Mouse (Mus musculus): ENCODE data around the gene Snx7.

Gene Snx7

GRCm38 (mm10) chr3:117868637-117869323, at the start of gene Snx7:
TSS of gene Snx7 (minus strand) at chr3:117868936.
- peak; percentile 56 for DNase-seq (ENCODE audit: low read depth, low spot score)

GRCm38 (mm10) chr3:117915420-117915819, 46.7 kb upstream of the Snx7 start:
- DNase-seq (ENCODE audit: low read depth, low spot score) = no peak

GRCm38 (mm10) chr3:117893736-117894135, 25.0 kb upstream of the Snx7 start:
- no peak for DNase-seq (ENCODE audit: low read depth, low spot score)

GRCm38 (mm10) chr3:117875450-117875849, 6.7 kb upstream of the Snx7 start:
- no peak for DNase-seq (ENCODE audit: low read depth, low spot score)

GRCm38 (mm10) chr3:117873209-117873863, 4.6 kb upstream of the Snx7 start:
- DNase-seq (ENCODE audit: low read depth, low spot score) = no peak

- no peak for DNase-seq (ENCODE audit: low read depth, low spot score)
Observed at GRCm38 (mm10) chr3:117869324-117869715, 584 bp upstream of the Snx7 start.

- no peak for DNase-seq (ENCODE audit: low read depth, low spot score)
Observed at GRCm38 (mm10) chr3:117868091-117868490, 645 bp downstream of the Snx7 start.

GRCm38 (mm10) chr3:117866696-117867407, 1.9 kb downstream of the Snx7 start:
- DNase-seq (ENCODE audit: low read depth, low spot score) = no peak

- no peak for DNase-seq (ENCODE audit: low read depth, low spot score)
Observed at GRCm38 (mm10) chr3:117865621-117866020, 3.1 kb downstream of the Snx7 start.

GRCm38 (mm10) chr3:117862951-117863350, 5.8 kb downstream of the Snx7 start:
- no peak for DNase-seq (ENCODE audit: low read depth, low spot score)

- peak; percentile 15 for DNase-seq (ENCODE audit: low read depth, low spot score)
Observed at GRCm38 (mm10) chr3:117861977-117862434, 6.7 kb downstream of the Snx7 start.

GRCm38 (mm10) chr3:117858996-117859395, 9.7 kb downstream of the Snx7 start:
- DNase-seq (ENCODE audit: low read depth, low spot score) = no peak

- DNase-seq (ENCODE audit: low read depth, low spot score) = no peak
Observed at GRCm38 (mm10) chr3:117853729-117854128, 15.0 kb downstream of the Snx7 start.

GRCm38 (mm10) chr3:117852054-117852361, 16.7 kb downstream of the Snx7 start:
- no peak for DNase-seq (ENCODE audit: low read depth, low spot score)

GRCm38 (mm10) chr3:117851278-117852053, 17.3 kb downstream of the Snx7 start:
- DNase-seq (ENCODE audit: low read depth, low spot score) = no peak

- DNase-seq (ENCODE audit: low read depth, low spot score) = no peak
Observed at GRCm38 (mm10) chr3:117848866-117849265, 19.9 kb downstream of the Snx7 start.

GRCm38 (mm10) chr3:117842658-117843057, 26.1 kb downstream of the Snx7 start:
- no peak for DNase-seq (ENCODE audit: low read depth, low spot score)

GRCm38 (mm10) chr3:117839867-117840545, 28.7 kb downstream of the Snx7 start:
- no peak for DNase-seq (ENCODE audit: low read depth, low spot score)

- DNase-seq (ENCODE audit: low read depth, low spot score) = no peak
Observed at GRCm38 (mm10) chr3:117838020-117838419, 30.7 kb downstream of the Snx7 start.

- peak; percentile 39 for DNase-seq (ENCODE audit: low read depth, low spot score)
Observed at GRCm38 (mm10) chr3:117826486-117827200, 42.1 kb downstream of the Snx7 start.

- DNase-seq (ENCODE audit: low read depth, low spot score) = no peak
Observed at GRCm38 (mm10) chr3:117823218-117823617, 45.5 kb downstream of the Snx7 start.
